Mouse (Mus musculus) olfactory bulb, adult 2 months (tissue): ENCODE measurements around the gene Synpr.

Experiments
- CTCF ChIP-seq: fragments of 200-500 bp; IDR thresholded peaks from 2 replicates; pipeline ENCODE4 v1.5.1; 2012; ENCODE audit warnings: low read depth, mild to moderate bottlenecking, low read length, moderate library complexity; ENCODE audit not compliant: insufficient read depth
- POLR2A ChIP-seq: fragments of 200-500 bp; IDR thresholded peaks from 2 replicates; pipeline ENCODE4 v1.6.1; 2012; ENCODE audit warnings: mild to moderate bottlenecking, low read depth, low read length, moderate library complexity; ENCODE audit not compliant: insufficient read depth

DNA sequence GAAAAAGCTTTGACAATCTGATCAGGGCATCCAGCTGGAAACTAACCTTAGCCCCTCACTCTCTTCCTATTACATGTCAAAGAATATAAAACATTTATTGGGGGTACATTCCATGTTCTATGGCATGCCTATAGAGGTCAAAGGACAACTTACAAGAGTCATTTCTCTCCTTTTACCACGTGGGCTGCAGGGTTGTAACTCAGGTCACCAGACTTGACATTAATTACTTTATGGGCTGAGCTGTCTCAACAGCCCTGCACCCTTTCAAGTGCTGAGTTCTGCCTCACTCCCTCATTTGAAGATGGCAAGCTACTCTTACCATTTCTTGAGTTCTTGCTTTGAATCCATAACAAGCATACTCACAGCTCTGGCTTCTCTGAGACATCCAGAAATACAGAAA, 287.9 kb downstream of the Synpr start:
- TF ChIP-seq CTCF: no peak
- no peak for TF ChIP-seq POLR2A
